Mouse (Mus musculus): Measurements from ENCODE around the gene Foxi1. TPM values are rescaled to one million over a fixed set of nuclear protein-coding genes. Genes with fewer than 3 reads are reported as not detected.

Foxi1 gene
- polyA plus RNA-seq, 1 experiment from 2014 or later, result not detected

Other genes with a start within 250 kb of the Foxi1 start
- gene Kcnmb1, start 245.1 kb downstream of the Foxi1 start, polyA plus RNA-seq (2016; fragmentation: Nextera tagmentation; extraction: Ambion mirVana), result 0.20 and 0.26 TPM in 2 replicates
- gene Kcnip1, start 214.9 kb downstream of the Foxi1 start, polyA plus RNA-seq (2016; fragmentation: Nextera tagmentation; extraction: Ambion mirVana), result 6.1 and 9.5 TPM in 2 replicates
- 2.7 and 3.0 TPM in 2 replicates for gene Lcp2, start 161.2 kb downstream of the Foxi1 start, polyA plus RNA-seq (2016; fragmentation: Nextera tagmentation; extraction: Ambion mirVana)
- not detected in 2 replicates for gene 4930469K13Rik, start 109.5 kb downstream of the Foxi1 start, polyA plus RNA-seq (2016; fragmentation: Nextera tagmentation; extraction: Ambion mirVana)
- gene Fam196b, start 106.7 kb upstream of the Foxi1 start, polyA plus RNA-seq (2016; fragmentation: Nextera tagmentation; extraction: Ambion mirVana), result 1.3 and 1.6 TPM in 2 replicates